Mouse (Mus musculus) small intestine, adult 2 months (tissue): ENCODE measurements at regions not wholly inside any gene's neighbourhood (a gene's known extent, or its start where the extent isn't known, plus 50 kb on each side); places are given as distances from the start of the nearest gene placed in this dataset.

Experiments used
- CTCF ChIP-seq: fragments of 200-500 bp; IDR thresholded peaks from 2 replicates; pipeline ENCODE4 v1.5.1; 2012; ENCODE audit warnings: low read depth, mild to moderate bottlenecking, control low read depth, inconsistent platforms, low read length, moderate library complexity, mixed read lengths; ENCODE audit not compliant: insufficient replicate concordance, insufficient read length; ENCODE audit errors: extremely low read depth
- POLR2A ChIP-seq: fragments of 200-500 bp; IDR thresholded peaks from 2 replicates; pipeline ENCODE4 v1.6.1; 2012; ENCODE audit warnings: low read depth, mild to moderate bottlenecking, control low read depth, inconsistent platforms, low read length, moderate library complexity

DNA sequence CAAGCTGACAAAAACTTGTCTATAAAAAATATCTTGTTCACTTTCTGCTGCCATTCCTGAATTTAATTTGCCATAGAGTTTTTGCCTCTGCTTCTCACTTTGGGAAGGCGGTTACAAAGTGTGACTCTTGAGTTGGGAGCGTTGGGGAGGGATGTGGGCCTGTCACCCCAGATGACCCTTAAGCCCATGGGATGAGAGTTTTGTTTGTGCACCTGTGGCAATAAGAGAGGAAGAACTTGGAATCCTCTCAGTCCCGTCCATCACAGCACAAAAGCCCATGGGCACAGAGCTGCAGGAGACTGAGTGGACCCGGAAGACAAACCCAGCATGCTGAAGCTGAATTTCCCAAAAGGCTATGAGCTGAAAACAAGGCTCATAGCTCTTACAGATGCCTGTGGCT lies 127.7 kb upstream of the Pik3r1 start:
- TF ChIP-seq POLR2A (no peak), CTCF (no peak)
